Mouse (Mus musculus): Measurements from ENCODE around the gene Zfp872.

DNA sequence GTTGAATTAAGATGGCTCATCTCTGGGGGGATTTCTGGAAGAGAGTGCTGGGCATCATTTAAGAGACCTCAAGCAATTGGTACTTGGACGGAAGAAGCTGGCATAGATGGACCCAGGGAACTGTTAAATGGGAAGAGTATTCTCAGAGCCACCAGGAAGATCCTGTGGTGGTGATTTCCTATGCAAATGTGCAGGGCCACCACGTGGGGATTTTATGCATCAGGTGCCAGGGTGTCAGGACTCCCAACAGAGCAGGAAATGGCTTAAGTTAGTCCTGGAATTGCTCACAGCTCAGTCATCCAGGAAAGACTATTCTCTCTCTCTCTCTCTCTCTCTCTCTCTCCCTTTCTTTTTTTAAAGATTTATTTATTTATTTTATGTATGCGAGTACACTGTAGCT is 28.8 kb downstream of the Zfp872 start:
- TF ChIP-seq POLR2A (IDR thresholded peaks at IDR 0.05; ENCODE audit: low read depth, low read length) (no peak), CTCF (conservative IDR thresholded peaks at IDR 0.05; ENCODE audit: insufficient read depth, insufficient read length, low read depth, low read length) (no peak)
